Mouse (Mus musculus): Measurements from ENCODE around the gene Spryd3. TPM values are rescaled to one million over a fixed set of nuclear protein-coding genes. Genes with fewer than 3 reads are reported as not detected.
"Not testable (repeated sequence)": the region's sequence is repeated elsewhere in the genome, so short reads cannot be mapped to it uniquely, and the experiment has no call there.

The Spryd3 gene
- polyA plus RNA-seq, 1 experiment from 2014 or later, result 15.7 TPM

DNA sequence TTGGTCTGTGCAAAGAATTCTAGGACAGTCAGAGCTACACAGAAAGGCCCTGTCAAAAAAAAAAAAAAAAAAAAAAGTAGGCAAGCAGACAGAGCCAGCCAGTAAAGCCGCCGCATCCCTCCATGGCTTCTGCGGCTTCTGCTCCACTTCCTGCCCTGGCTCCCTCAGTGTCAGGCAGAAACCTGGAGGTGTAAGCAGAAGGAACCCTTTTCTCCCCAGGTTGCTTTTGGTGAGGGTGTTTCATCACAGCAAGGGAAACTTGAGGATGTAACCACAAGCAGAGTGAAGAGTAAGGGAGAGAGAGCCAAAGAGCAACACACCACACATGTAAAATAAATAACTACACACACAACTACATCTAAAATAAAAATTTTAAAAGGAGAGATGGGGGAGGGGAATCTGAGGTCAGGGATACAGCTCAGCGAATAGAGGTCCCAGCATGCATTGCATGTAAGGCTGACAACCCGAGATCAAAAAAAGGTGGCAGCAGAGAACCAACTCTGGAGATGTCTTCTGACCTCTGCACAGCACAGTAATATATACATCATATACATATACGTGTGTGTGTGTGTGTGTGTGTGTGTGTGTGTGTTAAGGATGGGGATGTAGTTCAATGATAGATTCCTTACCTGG lies 29.6 kb upstream of the Spryd3 start:
- Histone ChIP-seq H3K9ac (no peak overlapping the region), H3K4me2 (replicated peaks) (no peak overlapping the region), H3K27me3 (no peaks in the 10 kb centered on the region), H3K4me1 (peaks cover 26% of the 10 kb centered on the region), H3K9me3 (no peaks in the 10 kb centered on the region), H3K36me3 (no peaks in the 10 kb centered on the region), H3K27ac (0 out of 2 replicates have a peak overlapping the region, but pooled peaks have one; percentile 38), H3K4me3 (no peak overlapping the region)
- 45% methylated on average over 6 of the region's 6 CpGs for WGBS
- ATAC-seq (ENCODE audit: insufficient number of reproducible peaks, insufficient read depth, low FRiP score, low TSS enrichment), result no peak

DNA sequence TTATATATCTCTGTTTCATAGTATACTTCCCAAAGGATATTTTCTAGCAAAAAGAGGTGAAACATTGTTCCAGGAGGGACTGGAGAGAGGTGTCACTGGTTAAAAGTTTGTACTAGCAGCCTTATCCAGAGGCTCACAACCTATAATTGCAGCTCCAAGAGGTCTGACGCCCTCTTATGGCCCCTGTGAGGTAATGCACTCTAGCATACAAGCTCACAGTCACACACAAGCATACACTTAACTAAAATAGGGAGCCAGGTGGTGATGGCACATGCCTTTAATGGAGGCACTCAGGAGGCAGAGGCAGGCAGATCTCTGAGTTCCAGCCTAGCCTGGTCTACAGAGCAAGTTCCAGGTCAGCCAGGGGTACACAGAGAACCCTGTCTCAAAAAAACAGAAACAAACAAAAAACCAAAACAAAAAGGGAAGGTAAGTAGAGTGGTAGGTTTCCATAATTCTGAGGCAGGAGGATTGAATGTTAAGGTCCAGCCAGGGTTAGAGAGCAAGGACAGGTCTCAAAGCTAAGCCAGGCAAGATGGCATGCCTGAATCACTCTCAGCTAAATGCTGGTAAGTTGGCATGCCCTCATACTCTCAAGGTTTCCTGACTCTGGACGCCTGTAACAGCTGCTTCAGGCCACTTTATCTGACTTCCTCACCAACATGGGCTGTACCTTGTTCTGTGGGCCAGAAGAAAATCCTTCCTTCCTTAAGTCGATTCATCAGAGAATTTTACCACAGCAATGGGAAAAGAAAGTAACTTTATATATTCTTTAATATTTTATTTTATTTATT lies 28.1 kb upstream of the Spryd3 start:
- no peak for ATAC-seq (ENCODE audit: insufficient number of reproducible peaks, insufficient read depth, low FRiP score, low TSS enrichment)
- no peaks in the 10 kb centered on the region for H3K36me3 ChIP-seq
- WGBS, result 65% methylated on average over 3 of the region's 3 CpGs

DNA sequence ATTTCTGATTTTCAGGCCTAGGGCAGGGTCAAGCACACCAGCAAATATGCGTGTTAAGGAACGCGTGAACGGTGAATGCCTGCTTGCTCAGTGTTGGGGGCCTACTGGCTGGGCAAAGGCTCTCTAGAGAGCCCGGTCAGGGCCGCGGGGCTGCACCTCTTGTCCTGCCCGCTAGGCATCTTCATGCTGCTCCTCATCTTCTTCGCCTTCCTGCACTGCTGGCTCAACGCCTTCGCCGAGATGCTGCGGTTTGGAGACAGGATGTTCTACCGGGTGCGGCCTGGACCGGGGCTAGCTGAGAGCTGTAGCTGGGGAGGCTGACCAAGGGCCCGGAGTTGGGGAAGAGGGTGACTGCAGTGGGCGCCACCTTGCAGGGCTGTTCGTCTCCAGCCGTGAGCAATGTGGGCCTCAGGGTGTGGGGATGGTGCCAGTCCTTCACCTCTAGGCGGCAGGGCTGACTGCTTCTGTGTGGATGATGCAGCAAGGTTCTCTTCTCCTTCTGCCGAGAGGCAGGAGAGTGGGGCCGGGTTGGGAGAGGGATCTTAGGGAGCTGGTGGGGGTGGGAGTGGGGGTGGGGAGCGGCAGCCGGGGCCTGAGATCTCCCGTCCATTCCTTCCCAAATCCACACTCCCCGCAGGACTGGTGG lies 24.5 kb upstream of the Spryd3 start:
- no peak overlapping the region for H3K9ac ChIP-seq
- no peaks in the 10 kb centered on the region for H3K9me3 ChIP-seq
- no peak overlapping the region for H3K4me3 ChIP-seq
- H3K36me3 ChIP-seq, result no peaks in the 10 kb centered on the region
- whole genome bisulfite sequencing, result 54% methylated on average over 27 of the region's 27 CpGs
- H3K27me3 ChIP-seq, result no peaks in the 10 kb centered on the region
- no peak for ATAC-seq (ENCODE audit: insufficient number of reproducible peaks, insufficient read depth, low FRiP score, low TSS enrichment)
- no peak overlapping the region for H3K27ac ChIP-seq
- no peaks in the 10 kb centered on the region; the same call in 1 of the 2 replicates for H3K4me1 ChIP-seq
- H3K4me2 ChIP-seq (replicated peaks), result no peak overlapping the region

More for the DNA sequence above, 28.1 kb upstream of the Spryd3 start:
- H3K4me2 ChIP-seq (replicated peaks), result no peak overlapping the region
- H3K4me1 ChIP-seq, result peaks cover 21% of the 10 kb centered on the region
- no peak overlapping the region for H3K27ac ChIP-seq
- H3K27me3 ChIP-seq, result no peaks in the 10 kb centered on the region
- no peaks in the 10 kb centered on the region for H3K9me3 ChIP-seq
- no peak overlapping the region for H3K9ac ChIP-seq
- H3K4me3 ChIP-seq, result no peak overlapping the region

DNA sequence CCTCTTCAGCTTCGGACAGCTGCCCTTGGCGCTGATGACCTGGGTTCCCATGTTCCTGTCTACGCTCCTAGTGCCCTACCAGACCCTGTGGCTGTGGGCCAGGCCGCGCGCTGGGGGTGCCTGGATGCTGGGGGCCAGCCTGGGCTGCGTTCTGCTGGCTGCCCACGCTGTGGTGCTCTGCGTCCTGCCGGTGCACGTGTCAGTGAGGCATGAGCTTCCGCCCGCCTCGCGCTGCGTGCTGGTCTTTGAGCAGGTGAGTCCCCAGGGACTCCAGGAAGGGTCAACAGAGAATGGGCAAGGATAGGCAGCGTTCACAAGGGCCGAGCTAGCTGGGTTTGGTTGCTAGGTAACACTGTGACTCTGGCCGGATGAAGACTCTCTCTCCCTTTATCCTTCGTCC lies 20.8 kb upstream of the Spryd3 start:
- ATAC-seq (ENCODE audit: insufficient number of reproducible peaks, insufficient read depth, low FRiP score, low TSS enrichment), result peak; percentile 12; the same call in 1 of the 2 replicates
- H3K36me3 ChIP-seq, result no peaks in the 10 kb centered on the region
- H3K4me2 ChIP-seq (replicated peaks), result no peak overlapping the region
- H3K4me1 ChIP-seq, result peaks cover 2% of the 10 kb centered on the region; the same call in 1 of the 2 replicates
- no peaks in the 10 kb centered on the region for H3K9me3 ChIP-seq
- no peak overlapping the region for H3K9ac ChIP-seq
- H3K27ac ChIP-seq, result no peak overlapping the region
- H3K4me3 ChIP-seq, result no peak overlapping the region
- H3K27me3 ChIP-seq, result no peaks in the 10 kb centered on the region
- 33% methylated on average over 20 of the region's 20 CpGs for WGBS

DNA sequence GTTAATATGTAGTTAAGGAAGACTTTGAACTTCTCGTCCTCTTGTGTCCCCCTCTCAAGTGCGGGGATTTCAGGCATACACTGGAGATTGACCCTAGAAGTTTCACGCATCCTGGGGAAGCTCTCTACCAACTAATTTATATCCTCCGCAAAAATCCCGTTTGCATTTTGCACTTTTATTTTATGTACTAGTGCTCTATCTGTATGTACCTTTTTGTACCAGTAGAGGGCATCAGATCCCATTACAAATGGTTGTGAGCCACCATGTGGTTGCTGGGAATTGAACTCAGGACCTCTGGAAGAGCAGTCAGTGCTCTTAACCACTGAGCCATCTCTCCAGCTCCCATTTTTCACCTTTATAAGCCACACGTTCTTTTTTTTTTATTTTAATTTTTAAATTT lies 19.0 kb upstream of the Spryd3 start:
- not testable (repeated sequence) for H3K27me3 ChIP-seq; H3K36me3 ChIP-seq; ATAC-seq (ENCODE audit: insufficient number of reproducible peaks, insufficient read depth, low FRiP score, low TSS enrichment); H3K9me3 ChIP-seq; H3K27ac ChIP-seq; H3K4me3 ChIP-seq; H3K9ac ChIP-seq; H3K4me2 ChIP-seq (replicated peaks)
- 86% methylated on average over 6 of the region's 6 CpGs for WGBS
- peaks cover 11% of the 10 kb centered on the region; the same call in 1 of the 2 replicates for H3K4me1 ChIP-seq

DNA sequence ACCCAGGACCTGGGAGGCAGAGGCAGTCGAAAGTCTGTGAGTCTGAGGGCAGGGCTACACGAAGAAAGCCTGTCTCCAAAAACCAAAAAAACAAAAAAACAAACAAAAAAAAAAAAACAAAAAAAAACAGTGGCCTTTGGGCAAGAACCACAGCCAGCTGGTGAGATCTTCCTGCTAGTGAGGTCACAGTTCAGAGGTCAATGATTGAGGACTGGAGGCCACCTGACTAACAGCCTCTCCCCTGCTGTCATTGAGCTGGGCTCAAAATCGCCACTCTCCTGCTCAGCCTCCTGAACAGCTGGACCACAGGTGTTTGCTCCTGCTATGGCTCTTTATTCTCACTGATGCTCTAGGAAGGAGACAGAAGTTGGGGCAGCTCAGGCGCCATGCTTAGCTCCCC lies 16.6 kb upstream of the Spryd3 start:
- 23% methylated on average over 4 of the region's 4 CpGs for WGBS
- H3K27me3 ChIP-seq, result no peaks in the 10 kb centered on the region
- peaks cover 14% of the 10 kb centered on the region; the same call in 1 of the 2 replicates for H3K4me1 ChIP-seq
- no peak overlapping the region for H3K4me3 ChIP-seq
- no peak for ATAC-seq (ENCODE audit: insufficient number of reproducible peaks, insufficient read depth, low FRiP score, low TSS enrichment)
- H3K9ac ChIP-seq, result no peak overlapping the region
- no peak overlapping the region for H3K27ac ChIP-seq
- no peaks in the 10 kb centered on the region for H3K36me3 ChIP-seq
- no peaks in the 10 kb centered on the region for H3K9me3 ChIP-seq
- no peak overlapping the region for H3K4me2 ChIP-seq (replicated peaks)

DNA sequence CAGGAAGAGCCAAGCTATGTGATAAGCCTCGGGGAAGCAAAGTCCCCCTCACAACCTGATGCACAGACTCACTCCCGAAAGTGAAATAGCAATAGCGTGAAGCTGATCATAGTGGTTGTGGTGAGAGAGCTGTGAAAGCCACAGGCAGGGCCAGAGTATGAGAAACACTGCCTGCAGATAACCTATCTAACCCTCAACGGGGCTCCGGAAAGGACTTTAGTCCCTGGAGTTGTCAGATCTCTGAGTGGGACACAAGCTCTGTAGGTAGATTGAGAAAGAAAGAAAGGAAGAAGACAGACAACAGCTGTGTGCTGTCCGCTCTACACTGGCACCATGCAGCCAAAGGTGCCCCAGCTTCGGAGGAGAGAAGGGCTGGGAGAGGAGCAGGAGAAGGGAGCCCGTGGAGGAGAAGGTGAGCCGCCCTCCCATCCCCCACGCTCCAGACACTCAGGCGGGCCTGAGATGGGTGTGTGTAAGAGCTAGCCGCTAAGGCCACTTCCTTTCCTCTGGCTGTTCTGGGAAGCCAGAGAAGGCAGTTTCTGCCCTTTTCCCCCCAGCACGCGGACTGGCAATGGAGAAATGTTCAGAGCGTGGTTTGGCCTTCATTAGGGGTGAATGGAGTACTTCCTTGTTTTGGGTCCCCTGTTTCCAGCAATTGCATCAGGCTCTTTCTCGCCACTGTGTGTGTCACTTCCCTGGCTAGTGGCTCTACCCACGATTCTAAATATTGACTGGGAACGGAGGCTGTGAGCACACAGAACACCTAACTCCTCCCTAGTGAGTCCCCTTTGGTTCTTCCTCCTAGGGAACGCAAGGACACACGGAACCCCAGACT lies 14.5 kb upstream of the Spryd3 start, which contains the start of gene Soat2:
Gene Soat2, plus strand, starts transcription at position 226 of the 835 bp plus-strand sequence.
- Histone ChIP-seq H3K4me3 (no peak within 1 kb of the TSS), H3K9ac (no peak within 1 kb of the TSS), H3K27ac (no peak within 1 kb of the TSS), H3K27me3 (peaks cover 8% of the 10 kb centered on the region), H3K4me2 (replicated peaks) (no peak within 1 kb of the TSS), H3K36me3 (no peaks in the 10 kb centered on the region), H3K9me3 (no peaks in the 10 kb centered on the region), H3K4me1 (peaks cover 14% of the 10 kb centered on the region; the same call in 1 of the 2 replicates)
- WGBS, result 44% methylated on average over 20 of the region's 20 CpGs
- ATAC-seq (ENCODE audit: insufficient number of reproducible peaks, insufficient read depth, low FRiP score, low TSS enrichment), result no peak

DNA sequence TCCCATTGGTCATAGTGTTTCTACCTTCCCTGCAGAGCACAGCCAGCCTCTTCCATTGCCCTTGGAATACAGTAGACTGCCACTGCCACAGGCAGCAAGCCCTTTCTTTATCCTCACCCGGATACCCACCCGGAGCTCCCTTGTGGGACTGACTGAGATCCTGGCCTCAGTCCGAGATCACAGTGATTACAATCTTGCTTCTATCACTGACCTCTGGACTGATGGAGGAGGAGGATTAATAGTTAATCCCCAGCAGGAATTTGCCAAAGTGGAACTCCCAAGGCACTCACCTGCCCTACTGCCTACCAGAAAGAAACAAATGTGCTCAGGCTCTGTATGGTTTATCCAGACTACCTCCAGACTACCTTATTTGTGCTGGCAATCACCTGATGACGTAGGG lies 13.5 kb upstream of the Spryd3 start:
- Histone ChIP-seq H3K27ac (no peak overlapping the region), H3K4me3 (no peak overlapping the region), H3K27me3 (peaks cover 17% of the 10 kb centered on the region), H3K9ac (no peak overlapping the region), H3K9me3 (no peaks in the 10 kb centered on the region), H3K4me2 (replicated peaks) (no peak overlapping the region), H3K36me3 (no peaks in the 10 kb centered on the region), H3K4me1 (peaks cover 17% of the 10 kb centered on the region)
- no peak for ATAC-seq (ENCODE audit: insufficient number of reproducible peaks, insufficient read depth, low FRiP score, low TSS enrichment)
- 74% methylated on average over 4 of the region's 4 CpGs for WGBS

DNA sequence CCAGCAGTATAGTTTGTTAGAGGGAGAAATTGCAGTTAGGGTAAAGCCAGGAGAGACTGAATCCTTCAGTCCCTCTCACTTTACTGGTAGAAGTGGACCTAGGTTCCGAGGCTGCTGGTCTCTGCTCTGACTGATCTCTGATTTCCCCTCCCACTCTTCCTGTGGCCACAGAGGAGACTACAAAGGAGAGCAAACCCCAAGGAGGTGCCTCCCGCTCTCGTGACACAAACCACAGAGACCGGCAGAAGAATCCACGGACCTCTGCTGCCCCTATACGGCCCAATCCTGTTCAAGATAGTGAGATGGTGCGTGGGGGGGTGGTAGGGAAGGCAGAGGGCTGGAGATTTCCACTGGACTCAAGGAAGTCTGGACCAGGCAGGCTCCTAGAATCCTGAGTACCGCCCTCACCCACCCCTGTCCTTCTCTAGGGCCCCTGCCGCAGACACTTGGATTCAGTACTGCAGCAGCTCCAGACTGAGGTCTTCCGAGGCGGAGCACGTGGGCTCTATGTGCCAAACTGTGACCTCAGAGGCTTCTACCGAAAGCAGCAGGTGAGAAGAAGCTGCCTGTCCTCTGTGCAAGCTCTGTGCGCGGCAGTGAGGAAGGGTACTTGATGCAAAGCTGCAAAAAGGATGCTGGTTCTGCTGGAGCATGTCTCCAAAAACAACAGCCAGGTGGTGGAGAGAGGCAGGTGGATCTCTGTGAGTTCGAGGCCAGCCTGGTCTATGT lies 11.8 kb upstream of the Spryd3 start:
- no peaks in the 10 kb centered on the region for H3K36me3 ChIP-seq
- H3K27me3 ChIP-seq, result peaks cover 30% of the 10 kb centered on the region
- 68% methylated on average over 15 of the region's 16 CpGs for WGBS
- H3K4me3 ChIP-seq, result no peak overlapping the region
- H3K9ac ChIP-seq, result no peak overlapping the region
- peak overlapping the region; percentile 12; the same call in 1 of the 2 replicates for H3K27ac ChIP-seq
- H3K4me1 ChIP-seq, result peaks cover 22% of the 10 kb centered on the region
- no peak for ATAC-seq (ENCODE audit: insufficient number of reproducible peaks, insufficient read depth, low FRiP score, low TSS enrichment)
- no peaks in the 10 kb centered on the region for H3K9me3 ChIP-seq
- H3K4me2 ChIP-seq (replicated peaks), result no peak overlapping the region

DNA sequence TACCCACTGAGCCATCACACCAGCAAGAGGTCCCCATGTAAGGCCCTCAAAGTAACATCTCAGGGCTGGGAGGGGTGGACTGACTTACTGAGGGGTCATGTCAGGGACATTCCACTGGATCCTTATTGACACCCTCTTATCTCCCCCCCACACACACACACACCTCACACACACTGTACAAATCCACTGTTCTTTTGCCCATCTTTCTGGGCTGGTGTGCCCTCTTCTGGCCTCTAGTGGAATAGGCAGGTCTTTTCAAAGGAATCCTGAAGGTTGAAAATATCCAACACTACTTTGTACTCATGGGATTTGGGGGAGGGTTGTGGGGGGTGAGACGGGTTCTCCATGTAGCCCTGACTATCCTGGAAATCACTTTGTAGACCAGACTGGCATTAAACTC lies 10.8 kb upstream of the Spryd3 start:
- 4% methylated on average over 1 of the region's 1 CpGs for WGBS
- Histone ChIP-seq H3K4me2 (replicated peaks) (no peak overlapping the region), H3K9ac (no peak overlapping the region), H3K27ac (no peak overlapping the region), H3K4me3 (no peak overlapping the region), H3K36me3 (no peaks in the 10 kb centered on the region), H3K4me1 (peaks cover 20% of the 10 kb centered on the region), H3K27me3 (peaks cover 39% of the 10 kb centered on the region), H3K9me3 (no peaks in the 10 kb centered on the region)
- ATAC-seq (ENCODE audit: insufficient number of reproducible peaks, insufficient read depth, low FRiP score, low TSS enrichment), result no peak

DNA sequence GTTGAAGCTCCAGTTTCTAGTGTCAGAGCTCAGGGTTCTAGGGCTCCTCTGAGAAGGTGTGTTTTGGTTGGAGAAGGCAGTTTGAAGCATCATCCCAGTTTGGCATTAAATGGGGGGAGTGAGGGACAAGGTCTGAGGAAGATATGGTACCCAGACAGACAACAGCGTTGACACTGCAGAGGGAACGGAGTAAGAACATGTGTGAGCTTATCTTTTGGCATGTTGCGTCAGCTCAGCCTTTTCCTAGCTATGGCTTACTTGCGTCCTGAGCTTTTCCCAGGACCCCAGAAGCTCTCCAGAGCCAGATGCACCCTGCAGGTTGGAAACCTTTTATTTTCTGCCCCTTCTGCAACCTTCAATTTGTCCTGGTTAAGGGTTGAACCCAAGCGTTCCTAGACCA lies 10.1 kb upstream of the Spryd3 start:
- Histone ChIP-seq H3K4me1 (peaks cover 20% of the 10 kb centered on the region), H3K36me3 (no peaks in the 10 kb centered on the region), H3K27me3 (peaks cover 42% of the 10 kb centered on the region), H3K4me3 (no peak overlapping the region), H3K9ac (no peak overlapping the region), H3K9me3 (no peaks in the 10 kb centered on the region), H3K4me2 (replicated peaks) (no peak overlapping the region), H3K27ac (no peak overlapping the region)
- ATAC-seq (ENCODE audit: insufficient number of reproducible peaks, insufficient read depth, low FRiP score, low TSS enrichment), result no peak
- 92% methylated on average over 5 of the region's 5 CpGs for WGBS

Data from embryonic facial prominence, embryonic 12.5 days (tissue).